Comparison of ENCODE assay signal across 13 mouse cellular contexts in genomic region chr5:38505435-38505765, GRCm38 (mm10). TPM values are rescaled to one million over a fixed set of nuclear protein-coding genes. Genes with fewer than 3 reads are reported as not detected.
DNase-seq lines count a peak whose midpoint lies in the region; ATAC-seq and TF ChIP-seq lines count a peak whose summit lies in the region.
"Had no signal": no experiment of that assay in that cellular context is flagged by ENCODE, and none has a peak within 500 bp of the region (broad histone marks: within the 10 kb centered on the region; RNA-seq: fewer than 3 reads in every experiment).

No protein-coding gene starts in this region.

- no peak overlapping the region for H3K9ac ChIP-seq in hindbrain, postnatal 0 days (replicated peaks; ENCODE audit: low read length)
- H3K9ac ChIP-seq in MEL (ENCODE audit: control insufficient read depth, low read depth, low read length, poor library complexity, severe bottlenecking): peak overlapping the region; percentile 49
- H3K9ac ChIP-seq: limb, embryonic 13.5 days had no signal

- WGBS in hindbrain, embryonic 10.5 days: 66% methylated on average over 3 of the region's 3 CpGs
- WGBS in hindbrain, postnatal 0 days: 90% methylated on average over 3 of the region's 3 CpGs

- H3K9me3 ChIP-seq in hindbrain, embryonic 10.5 days: no peaks in the 10 kb centered on the region
- H3K9me3 ChIP-seq in hindbrain, postnatal 0 days (ENCODE audit: low read length): no peaks in the 10 kb centered on the region
- H3K9me3 ChIP-seq in MEL (replicated peaks; ENCODE audit: insufficient read depth, low read length): no peaks in the 10 kb centered on the region
- H3K9me3 ChIP-seq: limb, embryonic 13.5 days had no signal

- H3K4me3 ChIP-seq in hindbrain, embryonic 10.5 days: no peak overlapping the region
- no peak overlapping the region for H3K4me3 ChIP-seq in hindbrain, postnatal 0 days (ENCODE audit: low read length)
- no peak overlapping the region for H3K4me3 ChIP-seq in MEL (ENCODE audit: control insufficient read depth in 1 of 2, insufficient read depth in 1 of 2, low read depth in 2 of 2, low read length in 2 of 2)
- H3K4me3 ChIP-seq: erythroblast, embryonic 14.5 days; layer of hippocampus, adult 2 months; limb, embryonic 13.5 days had no signal

- peak overlapping the region; percentile 47 for H3K27ac ChIP-seq in hindbrain, embryonic 10.5 days
- H3K27ac ChIP-seq in hindbrain, postnatal 0 days: no peak overlapping the region
- peak overlapping the region; percentile 82 for H3K27ac ChIP-seq in MEL (ENCODE audit: control insufficient read depth, low read depth, low read length)
- H3K27ac ChIP-seq: layer of hippocampus, adult 2 months; limb, embryonic 13.5 days had no signal

- ATAC-seq in hindbrain, postnatal 0 days: no peak
- ATAC-seq in hematopoietic stem cell, adult 5-6 weeks (replicated peaks in 1 of 2; ENCODE audit: insufficient read depth in 1 of 2, low FRiP score in 2 of 2, low TSS enrichment in 1 of 2, low read depth in 1 of 2, poor library complexity in 2 of 2, severe bottlenecking in 2 of 2): peak; percentile 88 to 90
- ATAC-seq in megakaryocyte-erythroid progenitor cell, adult 5-6 weeks (replicated peaks; ENCODE audit: low FRiP score, low TSS enrichment, poor library complexity, severe bottlenecking): peak; percentile 47
- no peak for ATAC-seq in erythroblast, adult 5-6 weeks (replicated peaks; ENCODE audit: low FRiP score, poor library complexity, severe bottlenecking)

- no peak overlapping the region for H3K4me2 ChIP-seq in hindbrain, postnatal 0 days (ENCODE audit: low read depth, low read length)
- H3K4me2 ChIP-seq: limb, embryonic 13.5 days had no signal

- peaks cover 16% of the 10 kb centered on the region for H3K4me1 ChIP-seq in hindbrain, embryonic 10.5 days (replicated peaks)
- no peaks in the 10 kb centered on the region for H3K4me1 ChIP-seq in hindbrain, postnatal 0 days (ENCODE audit: insufficient read depth, low read length)
- peaks cover 10 to 40% of the 10 kb centered on the region in 2 experiments for H3K4me1 ChIP-seq in MEL (ENCODE audit: control insufficient read depth in 1 of 2, insufficient read depth in 2 of 2, low read length in 2 of 2)

- TF ChIP-seq POLR2A in MEL (IDR thresholded peaks at IDR 0.05; ENCODE audit: control insufficient read depth in 1 of 2, insufficient read depth in 1 of 2, low read depth in 1 of 2, low read length in 2 of 2, poor library complexity in 1 of 2): peak in 1 of 2 experiments; percentile 78; a peak in 2 of 4 replicates

- H3K27me3 ChIP-seq in hindbrain, embryonic 10.5 days (ENCODE audit: insufficient read depth, poor library complexity, severe bottlenecking): no peaks in the 10 kb centered on the region
- no peaks in the 10 kb centered on the region for H3K27me3 ChIP-seq in hindbrain, postnatal 0 days (ENCODE audit: insufficient read depth, low read length)
- no peaks in the 10 kb centered on the region for H3K27me3 ChIP-seq in MEL (ENCODE audit: control insufficient read depth in 1 of 2, insufficient read depth in 2 of 2, low read length in 2 of 2)
- H3K27me3 ChIP-seq: limb, embryonic 13.5 days had no signal

- no peak for DNase-seq in hindbrain, embryonic 10.5 days (ENCODE audit: low spot score)
- no peak for DNase-seq in hindbrain, postnatal 0 days (ENCODE audit: low spot score)
- DNase-seq in MEL (ENCODE audit: low read depth, low spot score): peak; percentile 97
- DNase-seq in urinary bladder, adult 18-20 months (ENCODE audit: low spot score in 2 of 2): no peak
- DNase-seq: adrenal gland, adult 8-10 months; cerebellum, adult 8-10 months; gastrocnemius, postnatal 36 days had no signal

- H3K79me2 ChIP-seq in MEL (ENCODE audit: control insufficient read depth, insufficient read depth, low read length, poor library complexity): no peaks in the 10 kb centered on the region; the same call in 1 of the 2 replicates

- no peak for TF ChIP-seq RAD21 in MEL (IDR thresholded peaks at IDR 0.05; ENCODE audit: low read depth, low read length)

- no peaks in the 10 kb centered on the region for H3K36me3 ChIP-seq in hindbrain, embryonic 10.5 days
- H3K36me3 ChIP-seq in hindbrain, postnatal 0 days (ENCODE audit: insufficient read depth, low read length): no peaks in the 10 kb centered on the region
- H3K36me3 ChIP-seq in MEL (ENCODE audit: control insufficient read depth in 1 of 2, insufficient read depth in 2 of 2, low read length in 2 of 2): peaks cover 0 to 32% of the 10 kb centered on the region in 2 experiments; a peak in 2 of 4 replicates
- H3K36me3 ChIP-seq: limb, embryonic 13.5 days had no signal

- TF ChIP-seq CTCF in hindbrain, postnatal 0 days (IDR thresholded peaks at IDR 0.05; ENCODE audit: low read depth): no peak
- no peak for TF ChIP-seq CTCF in MEL (IDR thresholded peaks at IDR 0.05 in 2 of 3, conservative IDR thresholded peaks at IDR 0.05 in 1 of 3; ENCODE audit: control insufficient read depth in 1 of 3, insufficient read depth in 1 of 3, low read depth in 2 of 3, low read length in 3 of 3, poor library complexity in 1 of 3, severe bottlenecking in 1 of 3)

- peak; percentile 81 to 91 for TF ChIP-seq EP300 in MEL (IDR thresholded peaks at IDR 0.05; ENCODE audit: low read depth in 1 of 2, low read length in 2 of 2)

TF ChIP-seq in MEL, 35 proteins besides CTCF, POLR2A, EP300 and RAD21 (continues in another document):
- TF ChIP-seq GABPA (IDR thresholded peaks at IDR 0.05; ENCODE audit: low read depth, low read length) (no peak), KAT2A (conservative IDR thresholded peaks at IDR 0.05; ENCODE audit: low read depth, low read length) (no peak; the same call in 1 of the 2 replicates), POLR2AphosphoS2 (IDR thresholded peaks at IDR 0.05; ENCODE audit: low read length) (no peak), CHD1 (IDR thresholded peaks at IDR 0.05; ENCODE audit: low read depth, low read length) (no peak), MEF2A (IDR thresholded peaks at IDR 0.05; ENCODE audit: extremely low read depth, insufficient replicate concordance, low read depth, low read length, poor library complexity, severe bottlenecking) (no peak), SMC3 (IDR thresholded peaks at IDR 0.05; ENCODE audit: low read depth, low read length) (no peak), MXI1 (IDR thresholded peaks at IDR 0.05; ENCODE audit: low read depth, low read length) (no peak), SIN3A (IDR thresholded peaks at IDR 0.05; ENCODE audit: low read length) (peak; percentile 62), ZC3H11A (IDR thresholded peaks at IDR 0.05; ENCODE audit: low read depth, low read length) (no peak), NELFE (IDR thresholded peaks at IDR 0.05; ENCODE audit: low read depth, low read length) (peak; percentile 2; the same call in 1 of the 2 replicates), MAX (IDR thresholded peaks at IDR 0.05; ENCODE audit: low read length) (0 out of 2 replicates have a peak, but pooled peaks have one; percentile 1), ZMIZ1 (IDR thresholded peaks at IDR 0.05; ENCODE audit: low read depth, low read length) (no peak), E2F4 (IDR thresholded peaks at IDR 0.05; ENCODE audit: borderline replicate concordance, low read depth, low read length) (no peak), CHD2 (IDR thresholded peaks at IDR 0.05; ENCODE audit: low read length) (peak; percentile 73), MAFK (IDR thresholded peaks at IDR 0.05; ENCODE audit: borderline replicate concordance, low read depth, low read length) (no peak), BHLHE40 (IDR thresholded peaks at IDR 0.05; ENCODE audit: borderline replicate concordance, low read depth, low read length) (no peak), TCF12 (IDR thresholded peaks at IDR 0.05; ENCODE audit: low read depth, low read length) (peak; percentile 55; the same call in 1 of the 2 replicates), USF1 (IDR thresholded peaks at IDR 0.05; ENCODE audit: low read depth, low read length) (no peak), RCOR1 (IDR thresholded peaks at IDR 0.05; ENCODE audit: low read depth, low read length) (no peak), USF2 (IDR thresholded peaks at IDR 0.05; ENCODE audit: borderline replicate concordance in 1 of 2, insufficient read depth in 1 of 2, low read depth in 1 of 2, low read length in 2 of 2) (no peak), GATA1 (IDR thresholded peaks at IDR 0.05; ENCODE audit: low read depth, low read length) (peak; percentile 88), ZKSCAN1 (IDR thresholded peaks at IDR 0.05; ENCODE audit: low read depth, low read length) (no peak)

RNA-seq across cellular contexts. Expression of gene Slc2a9, which starts 2.5 kb away (rescaled TPM):
- 0.11 and 0.44 TPM in 2 replicates for polyA plus RNA-seq in hindbrain, embryonic 10.5 days (2016; fragmentation: Nextera tagmentation; extraction: Ambion mirVana)
- total RNA-seq in hindbrain, postnatal 0 days (2014; rRNA removed): 0.86 and 1.7 TPM in 2 replicates
- polyA plus RNA-seq in hindbrain, postnatal 0 days (2015; fragmentation: Nextera tagmentation; extraction: Ambion mirVana): 0.52 and 1.0 TPM in 2 replicates
- 1.1 and 2.3 TPM in 2 replicates for total RNA-seq in MEL (2012; rRNA removed)
- polyA plus RNA-seq in MEL (2012; ENCODE audit: insufficient read depth in 1 of 2, insufficient read length in 2 of 2, low read depth in 1 of 2, low replicate concordance in 2 of 2, missing spikeins in 1 of 2): 1 to 10 TPM in 1 of 2 experiments, not detected in 1; 4.2 TPM
- 6.7 and 10.2 TPM in 2 replicates for total RNA-seq in hematopoietic stem cell, adult 5-6 weeks (2017)
- total RNA-seq in megakaryocyte-erythroid progenitor cell, adult 5-6 weeks (2014; fragmentation: Nextera tagmentation): 1.5 and 4.6 TPM in 2 replicates
- total RNA-seq in megakaryocyte-erythroid progenitor cell, adult 5-6 weeks (2017): 1.8 and 4.4 TPM in 2 replicates
- total RNA-seq in erythroblast, adult 5-6 weeks (2015; ENCODE audit: low replicate concordance): 3.8 TPM in 1 of 2 replicates, not detected in the other
- total RNA-seq in erythroblast, adult 5-6 weeks (2017; ENCODE audit: low replicate concordance): 0.51 and 0.84 TPM in 2 replicates

RNA-seq across cellular contexts. Expression of gene Wdr1, which starts 57.6 kb away (rescaled TPM):
- 168 and 171 TPM in 2 replicates for polyA plus RNA-seq in hindbrain, embryonic 10.5 days (2016; fragmentation: Nextera tagmentation; extraction: Ambion mirVana)
- 245 and 258 TPM in 2 replicates for total RNA-seq in hindbrain, postnatal 0 days (2014; rRNA removed)
- polyA plus RNA-seq in hindbrain, postnatal 0 days (2015; fragmentation: Nextera tagmentation; extraction: Ambion mirVana): 174 TPM in 2 replicates
- total RNA-seq in MEL (2012; rRNA removed): 174 and 176 TPM in 2 replicates
- 100 to 1,000 TPM in 1 of 2 experiments, not detected in 1; 144 TPM for polyA plus RNA-seq in MEL (2012; ENCODE audit: insufficient read depth in 1 of 2, insufficient read length in 2 of 2, low read depth in 1 of 2, low replicate concordance in 2 of 2, missing spikeins in 1 of 2)
- 175 and 185 TPM in 2 replicates for total RNA-seq in hematopoietic stem cell, adult 5-6 weeks (2017)
- total RNA-seq in megakaryocyte-erythroid progenitor cell, adult 5-6 weeks (2014; fragmentation: Nextera tagmentation): 75.8 and 77.7 TPM in 2 replicates
- total RNA-seq in megakaryocyte-erythroid progenitor cell, adult 5-6 weeks (2017): 107 and 112 TPM in 2 replicates
- total RNA-seq in erythroblast, adult 5-6 weeks (2015; ENCODE audit: low replicate concordance): 55.7 and 64.4 TPM in 2 replicates
- total RNA-seq in erythroblast, adult 5-6 weeks (2017; ENCODE audit: low replicate concordance): 57.0 and 75.8 TPM in 2 replicates

Comparison
In these comparisons a context has a peak if more than half of its experiments do, and no peak if none do; other contexts are left out.
1. ATAC-seq: peak in hematopoietic stem cell, adult 5-6 weeks (2 of 2) and megakaryocyte-erythroid progenitor cell, adult 5-6 weeks (single experiment); none in hindbrain, postnatal 0 days (single experiment) and erythroblast, adult 5-6 weeks (single experiment).